Mouse (Mus musculus) cerebral cortex, adult 2 months (tissue): ENCODE results near the gene Med14.

Experiments
- WGBS: fragments of 180-500 bp; shearing (Covaris S2); methylation state at CpG from one replicate; pipeline ENCODE4 v1.1.7; 2018; 5-methylcytosine and 5-hydroxymethylcytosine counted together

Med14 gene

GRCm38 (mm10) chrX:12653879-12654278, 108.0 kb downstream of the Med14 start:
- 25% methylated on average over 2 of the region's 2 CpGs for WGBS

- WGBS: 92% methylated on average over 16 of the region's 16 CpGs
Measured at GRCm38 (mm10) chrX:12651906-12652305, 110.0 kb downstream of the Med14 start.

- WGBS: 35% methylated on average over 12 of the region's 12 CpGs
Measured at GRCm38 (mm10) chrX:12645531-12646304, 116.2 kb downstream of the Med14 start.

DNA sequence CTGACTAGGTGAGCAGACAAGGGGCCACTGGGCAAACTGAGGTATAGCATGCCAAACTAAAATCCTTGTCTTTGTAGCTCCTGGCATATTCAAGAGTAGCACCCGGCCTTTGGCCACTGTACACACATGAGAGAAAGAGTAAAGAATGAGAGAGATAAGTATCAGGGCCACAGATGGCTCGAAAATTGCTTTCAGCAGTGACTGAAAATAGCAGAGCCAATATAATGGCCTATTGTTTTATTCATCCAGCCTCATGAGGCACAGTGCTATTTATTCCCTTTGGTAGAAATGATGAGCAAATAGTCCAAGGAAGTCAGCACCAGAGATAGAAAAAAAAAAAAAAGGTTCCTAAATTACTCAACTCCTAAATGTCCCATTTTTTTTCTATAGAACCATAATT, 116.9 kb downstream of the Med14 start:
- WGBS: 36% methylated on average over 2 of the region's 2 CpGs
